Mouse (Mus musculus) CH12.LX (cell line): Measurements from ENCODE around the gene Drg1.
A peak's percentile ranks its signal among the peaks of the same experiment; 100 is the strongest.

Source experiments
- CHD1 ChIP-seq: IDR thresholded peaks from 2 replicates; pipeline ENCODE4 v1.6.1; 2012; ENCODE audit warnings: low read depth, low read length, improper control_type of control experiment, inconsistent platforms
- CTCF ChIP-seq, 2 experiments: IDR thresholded peaks in 1 of 2; conservative IDR thresholded peaks in 1 of 2; 2 replicates each; pipeline ENCODE4 v1.5.1; 2011 to 2012; ENCODE audit warnings: low read depth in 2 of 2, low read length in 2 of 2, improper control_type of control experiment in 1 of 2, inconsistent platforms in 1 of 2, mild to moderate bottlenecking in 1 of 2, moderate library complexity in 1 of 2
- HCFC1 ChIP-seq: IDR thresholded peaks from 2 replicates; pipeline ENCODE4 v1.6.1; 2012; ENCODE audit warnings: low read depth, mild to moderate bottlenecking, inconsistent platforms, low read length, improper control_type of control experiment
- JUN ChIP-seq: IDR thresholded peaks from 2 replicates; pipeline ENCODE4 v1.6.1; 2011; ENCODE audit warnings: low read depth, mild to moderate bottlenecking, low read length, improper control_type of control experiment, moderate library complexity; ENCODE audit not compliant: insufficient read depth
- MAFK ChIP-seq: IDR thresholded peaks from 2 replicates; pipeline ENCODE4 v1.6.1; 2011; ENCODE audit warnings: low read length, improper control_type of control experiment; ENCODE audit not compliant: insufficient replicate concordance
- MAX ChIP-seq: IDR thresholded peaks from 2 replicates; pipeline ENCODE4 v1.6.1; 2011; ENCODE audit warnings: low read length, improper control_type of control experiment
- MEF2A ChIP-seq: IDR thresholded peaks from 2 replicates; pipeline ENCODE4 v1.6.1; 2014; ENCODE audit warnings: low read depth, mild to moderate bottlenecking, inconsistent platforms, low read length, improper control_type of control experiment, borderline replicate concordance
- NELFE ChIP-seq: IDR thresholded peaks from 2 replicates; pipeline ENCODE4 v1.6.1; 2011; ENCODE audit warnings: low read depth, low read length, improper control_type of control experiment
- NRF1 ChIP-seq: IDR thresholded peaks from 2 replicates; pipeline ENCODE4 v1.6.1; 2014; ENCODE audit warnings: low read depth, mild to moderate bottlenecking, inconsistent platforms, low read length, improper control_type of control experiment, moderate library complexity
- POLR2A ChIP-seq: IDR thresholded peaks from 2 replicates; pipeline ENCODE4 v1.6.1; 2011; ENCODE audit warnings: low read depth, mild to moderate bottlenecking, improper control_type of control experiment, low read length
- TBP ChIP-seq: conservative IDR thresholded peaks from 2 replicates; pipeline ENCODE4 v1.6.1; 2011; ENCODE audit warnings: low read depth, low read length, improper control_type of control experiment
- USF1 ChIP-seq: IDR thresholded peaks from 2 replicates; pipeline ENCODE4 v1.6.1; 2014; ENCODE audit warnings: low read depth, mild to moderate bottlenecking, inconsistent platforms, low read length, improper control_type of control experiment
- USF2 ChIP-seq: conservative IDR thresholded peaks from 2 replicates; pipeline ENCODE4 v1.6.1; 2011; ENCODE audit warnings: low read depth, low read length, improper control_type of control experiment
- ZMIZ1 ChIP-seq: IDR thresholded peaks from 2 replicates; pipeline ENCODE4 v1.6.1; 2012; ENCODE audit warnings: low read depth, mild to moderate bottlenecking, inconsistent platforms, low read length, improper control_type of control experiment

- peak; percentile 88 for TF ChIP-seq POLR2A
- TF ChIP-seq CTCF (conservative IDR thresholded peaks at IDR 0.05 in 1 of 2, IDR thresholded peaks at IDR 0.05 in 1 of 2; ENCODE audit: low read depth in 2 of 2, low read length in 2 of 2): peak; percentile 8 to 91; a peak in 2 of 4 replicates
- no peak for TF ChIP-seq CHD1
- TF ChIP-seq USF2: no peak
- TF ChIP-seq TBP: no peak
- no peak for TF ChIP-seq JUN
- TF ChIP-seq USF1: no peak
- TF ChIP-seq HCFC1: peak; percentile 66; the same call in 1 of the 2 replicates
- TF ChIP-seq NRF1: peak; percentile 90
- peak; percentile 24 for TF ChIP-seq MEF2A
- peak; percentile 68; the same call in 1 of the 2 replicates for TF ChIP-seq MAX
- TF ChIP-seq ZMIZ1: peak; percentile 68; the same call in 1 of the 2 replicates
- TF ChIP-seq MAFK: no peak
- TF ChIP-seq NELFE: peak; percentile 92
These were observed 23.8 kb upstream of the Drg1 start for GRCm38 (mm10) chr11:3289803-3290639.
